Mouse (Mus musculus) T-helper 2 cell (primary cell): ENCODE results near the gene Srd5a3.

ENCODE experiments used
- in situ Hi-C: fragments of 300-600 bp; cut with MboI, MseI; formaldehyde crosslinking; loops from one replicate; pipeline ENCODE4 v1.15.1; 2025; ENCODE audit warnings: high pct_unique_total_duplicates

Gene Srd5a3

DNA sequence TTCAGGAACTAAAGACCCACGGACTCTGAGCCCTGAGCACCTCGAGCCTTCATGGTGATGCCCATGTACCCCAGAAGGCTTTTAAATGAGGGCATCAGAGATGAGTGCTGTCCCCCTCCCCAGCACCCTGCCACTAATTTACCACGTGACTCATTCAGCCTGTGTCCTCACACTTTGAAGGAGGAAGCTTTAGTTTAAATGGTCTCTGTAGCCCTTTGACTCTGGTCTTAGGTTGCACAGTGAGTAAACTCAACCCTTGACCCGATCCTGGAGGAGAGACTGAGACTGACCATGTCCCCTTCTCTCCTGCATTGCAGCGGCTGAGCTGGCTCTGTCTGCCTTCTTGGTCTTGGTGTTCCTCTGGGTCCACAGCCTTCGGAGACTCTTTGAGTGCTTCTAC, 9.4 kb downstream of the Srd5a3 start:
- in situ Hi-C loops, result loop anchor here (10.0 kb wide), 1 partner anchor 1235 kb away; no protein-coding TSS in a partner anchor

DNA sequence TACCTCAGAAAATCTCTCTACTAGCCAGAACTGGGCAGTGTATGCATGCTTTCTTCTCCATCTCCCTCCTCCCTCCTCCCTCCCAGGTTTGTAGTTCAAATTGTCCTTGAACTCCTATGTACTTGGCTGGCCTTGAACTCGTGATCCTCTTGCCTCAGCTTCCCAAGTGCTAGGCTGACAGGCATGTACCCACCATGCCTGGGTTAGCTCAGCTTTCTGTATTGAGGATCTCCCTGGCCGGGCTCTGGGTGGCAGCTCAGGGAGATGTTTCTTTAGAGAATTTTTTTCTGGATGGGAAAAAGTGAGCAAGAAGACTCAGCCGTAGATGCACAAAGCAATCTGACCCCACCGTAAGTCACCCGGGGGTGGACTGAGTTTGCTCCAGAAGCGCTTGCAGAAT, 12.9 kb downstream of the Srd5a3 start:
- in situ Hi-C loops, result no loop called here

DNA sequence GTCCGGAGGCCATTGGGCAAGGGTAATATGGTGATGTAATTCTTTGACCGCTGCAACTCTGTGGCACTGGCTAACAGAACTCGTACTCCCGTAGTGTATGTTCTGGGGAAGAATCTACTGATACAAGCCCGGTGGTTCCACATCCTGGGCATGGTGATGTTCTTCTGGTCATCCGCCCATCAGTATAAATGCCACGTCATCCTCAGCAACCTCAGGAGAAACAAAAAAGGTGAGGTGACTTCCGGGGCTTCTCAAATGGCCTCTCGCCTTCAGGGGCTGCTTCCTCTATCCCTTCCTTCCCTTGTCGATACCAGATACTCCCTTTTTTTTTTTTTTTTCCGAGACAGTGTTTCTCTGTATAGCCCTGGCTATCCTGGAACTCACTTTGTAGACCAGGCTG, 13.4 kb downstream of the Srd5a3 start:
- in situ Hi-C loops, result no loop called here

DNA sequence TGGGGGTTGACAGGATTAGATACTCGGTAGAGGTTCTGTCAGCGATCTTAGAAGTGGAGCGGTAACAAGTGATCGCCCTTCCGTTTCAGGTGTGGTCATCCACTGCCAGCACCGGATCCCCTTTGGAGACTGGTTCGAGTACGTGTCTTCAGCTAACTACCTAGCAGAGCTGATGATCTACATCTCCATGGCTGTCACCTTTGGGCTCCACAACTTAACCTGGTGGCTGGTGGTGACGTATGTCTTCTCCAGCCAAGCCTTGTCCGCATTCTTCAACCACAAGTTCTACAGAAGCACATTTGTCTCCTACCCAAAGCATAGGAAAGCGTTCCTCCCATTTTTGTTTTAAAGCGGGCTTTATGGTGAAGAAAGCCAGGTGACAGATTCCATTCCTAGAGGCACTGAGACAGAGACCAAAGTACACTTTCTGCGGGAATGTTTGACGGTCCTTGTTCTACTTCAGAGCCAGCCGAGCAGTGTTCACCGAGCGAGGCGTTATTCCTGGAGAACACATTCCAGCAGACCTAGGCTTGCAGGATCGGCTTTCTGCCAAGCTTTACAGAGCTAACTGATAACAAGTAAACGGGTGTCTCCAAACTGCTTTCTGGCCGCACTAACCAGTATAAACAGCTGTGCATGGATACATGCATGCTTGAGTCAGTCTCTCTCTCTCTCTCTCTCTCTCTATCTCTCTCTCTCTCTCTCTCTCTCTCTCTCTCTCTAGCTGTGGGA, 14.5 kb downstream of the Srd5a3 start:
- in situ Hi-C loops, result no loop called here

DNA sequence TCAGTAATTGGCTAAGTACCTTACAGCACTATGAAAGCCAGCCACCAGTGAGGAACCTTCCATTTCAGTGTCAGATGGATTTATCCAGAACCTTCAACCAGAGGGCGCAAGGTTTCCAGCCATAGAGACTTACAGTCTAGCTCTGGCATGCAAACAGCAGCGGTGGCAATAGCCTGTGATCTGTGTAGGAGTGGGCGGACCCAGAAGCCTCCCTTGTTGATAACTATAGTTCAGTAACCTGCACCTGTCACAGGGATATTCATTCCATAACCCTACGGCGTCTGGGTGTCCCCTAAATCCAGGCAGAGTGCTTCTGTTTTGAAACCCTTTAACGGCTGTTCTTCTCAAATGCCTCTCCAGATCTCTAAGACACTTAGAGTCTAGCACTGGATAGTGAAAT, 19.5 kb downstream of the Srd5a3 start:
- in situ Hi-C loops, result no loop called here

DNA sequence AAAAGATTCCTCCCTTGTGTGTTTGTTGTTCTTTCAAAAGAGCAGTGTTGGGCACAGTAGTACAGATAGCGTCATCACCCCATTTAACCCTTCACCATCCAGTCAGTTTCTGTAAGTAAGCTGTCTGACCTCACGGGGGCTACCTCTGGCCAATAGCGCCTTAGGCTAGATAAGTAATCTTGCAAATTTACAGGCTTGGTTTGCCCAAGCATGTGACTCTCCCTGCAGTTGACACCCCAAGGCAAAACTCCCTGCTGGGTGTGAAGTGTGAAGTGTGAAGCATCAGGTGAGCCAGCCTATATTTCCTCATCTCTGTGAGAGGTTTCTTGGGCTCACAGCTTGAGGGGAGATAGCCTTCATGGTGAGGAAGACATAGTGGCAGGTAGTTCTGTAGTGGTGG, 20.0 kb downstream of the Srd5a3 start:
- in situ Hi-C loops, result no loop called here

DNA sequence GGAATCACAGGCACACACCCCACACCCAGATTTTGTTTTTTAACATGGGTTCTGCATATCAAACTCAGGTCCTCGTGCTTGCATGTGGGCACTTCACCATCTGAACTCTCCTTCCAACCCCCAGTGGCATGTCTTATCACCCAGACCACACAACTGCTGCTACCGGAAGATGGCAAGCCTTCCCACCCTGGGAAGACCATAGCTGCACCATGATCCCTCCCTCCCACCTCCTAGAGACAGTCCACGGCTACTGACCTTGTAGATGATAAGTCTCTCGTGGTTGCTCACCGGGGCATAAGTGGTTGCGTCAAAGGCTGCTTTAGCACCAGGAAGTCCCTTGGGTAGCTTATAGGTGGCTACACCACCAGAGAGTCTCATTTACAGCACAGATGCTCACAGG, 21.4 kb downstream of the Srd5a3 start:
- in situ Hi-C loops, result no loop called here

DNA sequence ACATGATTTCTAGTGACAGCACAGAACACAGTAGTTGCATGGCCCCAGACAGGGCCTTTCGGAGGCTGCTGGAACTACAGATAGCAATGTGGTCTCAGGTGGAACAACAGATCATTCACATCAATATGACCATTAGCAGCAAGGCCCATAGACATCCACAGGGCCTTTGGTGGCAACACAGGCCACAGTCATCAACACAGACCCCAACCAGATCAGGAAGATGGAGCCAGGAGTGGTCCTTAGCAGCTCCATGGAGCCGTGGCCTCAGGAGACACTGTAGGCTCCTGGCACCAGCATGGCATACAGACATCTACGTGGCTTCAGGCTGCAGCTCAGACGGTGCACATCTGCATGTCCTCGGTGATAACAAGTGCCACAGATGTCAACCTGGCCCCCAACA, 22.9 kb downstream of the Srd5a3 start:
- in situ Hi-C loops, result no loop called here

DNA sequence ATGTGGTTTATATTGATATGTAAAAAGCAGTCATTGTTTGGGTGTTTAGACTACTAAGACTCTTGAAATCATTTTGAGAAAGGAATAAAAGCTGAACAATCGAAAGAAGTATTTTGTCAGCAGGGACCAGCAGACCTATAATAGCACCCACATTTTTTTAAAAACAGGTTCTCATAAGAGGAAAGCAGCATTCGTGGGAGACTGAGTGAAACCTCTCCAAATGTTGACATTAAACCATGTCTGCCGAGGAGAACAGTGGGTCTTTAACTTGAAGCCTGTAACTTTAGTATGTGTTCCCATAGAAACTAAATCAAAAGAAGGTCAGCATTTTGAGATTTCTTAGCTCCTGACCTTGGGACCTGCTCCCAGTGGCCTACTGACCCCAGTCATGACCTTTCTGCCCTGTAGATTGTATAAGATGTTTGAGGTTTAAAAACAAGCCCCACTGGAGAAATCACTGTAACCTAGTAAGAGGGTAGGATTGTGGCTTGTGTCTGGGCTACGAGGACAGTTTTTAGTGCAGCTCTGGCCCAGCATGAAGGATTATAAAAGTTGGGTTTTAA, 23.8 kb downstream of the Srd5a3 start:
- in situ Hi-C loops, result no loop called here

DNA sequence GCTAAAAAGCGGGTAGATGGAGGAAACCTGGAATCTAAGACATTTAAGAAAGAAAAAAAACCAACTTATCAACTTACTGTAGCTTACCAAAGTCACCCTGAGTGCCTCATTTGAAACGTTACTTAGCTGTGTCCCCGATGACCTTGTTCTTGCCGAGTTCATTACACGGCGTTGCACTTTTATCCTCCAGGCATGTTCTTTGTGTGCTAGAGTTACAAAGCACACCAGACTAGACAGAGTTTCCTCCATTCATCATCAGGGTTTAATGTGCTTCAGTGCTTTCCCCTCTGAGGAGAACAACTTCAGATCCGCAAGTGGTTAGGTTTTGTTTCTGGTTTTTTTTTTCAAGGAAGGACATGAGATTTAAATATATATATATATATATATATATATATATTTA, 24.8 kb downstream of the Srd5a3 start:
- in situ Hi-C loops, result no loop called here

DNA sequence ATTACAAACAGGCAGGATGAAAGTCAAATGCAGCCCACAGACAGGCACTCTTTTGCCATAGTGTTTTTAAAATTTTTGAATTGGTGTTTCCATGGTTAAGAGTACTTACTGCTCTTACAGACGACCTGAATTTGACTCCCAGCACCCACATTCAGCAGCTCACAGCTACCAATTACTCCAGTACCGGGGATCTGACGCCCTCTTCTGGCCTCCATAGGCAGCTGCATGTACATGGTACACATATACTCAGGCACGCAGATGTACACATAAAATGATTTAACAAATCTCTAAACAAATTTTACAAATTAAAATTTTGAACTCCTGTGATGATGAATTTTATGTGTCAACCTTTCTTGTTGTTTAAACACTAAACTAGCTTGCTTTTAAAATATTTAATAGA, 30.5 kb downstream of the Srd5a3 start:
- in situ Hi-C loops, result no loop called here

DNA sequence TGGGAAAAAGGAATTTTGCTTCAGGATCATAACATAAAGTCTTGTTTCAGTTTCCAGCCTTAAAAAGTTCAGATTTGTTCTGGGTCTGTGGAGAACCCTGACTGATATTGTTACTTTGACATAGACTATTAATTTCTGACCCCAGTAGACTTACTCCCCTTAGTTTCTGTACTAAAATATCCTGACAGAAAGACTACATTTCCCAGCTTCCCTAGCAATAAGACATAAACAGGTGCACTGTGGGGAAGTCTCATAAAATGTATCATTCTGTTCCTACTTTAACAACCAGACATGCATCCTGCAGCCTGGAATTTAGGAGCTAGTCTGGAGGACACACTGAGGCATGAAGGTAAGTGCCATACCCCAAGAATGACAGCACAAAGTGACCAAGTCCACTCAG, 31.0 kb downstream of the Srd5a3 start:
- in situ Hi-C loops, result no loop called here

DNA sequence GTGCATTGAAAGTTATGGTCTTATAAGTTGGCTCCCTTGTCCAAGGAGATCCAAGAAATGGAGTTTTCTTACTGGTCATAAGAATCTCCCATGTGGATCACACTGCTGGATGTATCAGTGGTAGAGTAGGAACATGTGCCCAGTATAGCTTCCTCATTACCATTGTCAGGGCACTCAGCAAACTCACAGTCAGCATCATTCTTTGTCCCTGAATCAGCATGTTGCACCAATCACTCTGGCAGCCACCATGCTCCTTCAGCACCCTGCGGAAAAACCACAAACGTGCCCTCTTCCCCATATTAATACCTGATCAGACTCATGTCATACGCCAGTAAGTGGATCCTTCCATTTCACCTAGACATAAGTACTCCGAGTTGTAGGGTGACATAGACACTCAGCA, 35.0 kb downstream of the Srd5a3 start:
- in situ Hi-C loops, result no loop called here

DNA sequence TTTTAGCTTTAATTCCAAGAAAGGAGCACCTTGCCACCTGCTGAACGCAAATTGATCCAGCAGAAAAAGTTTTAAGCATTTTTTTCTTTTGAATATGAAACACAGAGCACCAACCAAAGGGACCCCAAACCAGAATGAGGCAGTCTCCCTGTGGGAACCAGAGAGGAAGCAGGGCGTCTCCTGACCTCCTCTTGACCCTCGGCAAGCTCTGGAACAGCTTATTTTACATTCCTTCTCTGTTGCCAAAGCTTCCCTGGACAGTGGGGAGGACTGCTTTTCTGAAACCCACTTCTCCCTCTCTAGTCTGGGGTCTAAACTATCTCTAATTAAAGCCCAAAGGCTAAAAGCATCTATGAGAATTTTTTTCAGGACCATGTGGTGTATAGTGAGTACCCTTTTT, 36.3 kb downstream of the Srd5a3 start:
- in situ Hi-C loops, result no loop called here

DNA sequence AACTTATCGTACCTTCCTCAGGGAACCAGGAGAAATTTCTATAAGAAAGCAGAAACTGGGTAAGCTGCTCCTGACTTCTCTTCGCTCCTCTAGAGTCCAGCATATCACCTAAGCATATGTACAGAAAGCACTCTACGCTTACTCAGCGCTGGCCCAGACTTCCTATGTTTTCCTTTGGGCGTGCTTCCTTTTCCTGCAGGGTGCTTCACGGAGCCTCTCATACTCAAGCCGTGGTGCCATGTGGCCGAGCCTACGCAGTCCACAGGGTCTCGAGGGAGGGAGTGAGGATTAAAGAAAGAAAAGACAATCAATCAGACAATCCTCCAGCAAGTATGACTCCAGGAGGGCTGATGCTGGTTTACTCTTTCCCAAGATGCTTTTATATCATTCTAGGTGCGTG, 36.8 kb downstream of the Srd5a3 start:
- in situ Hi-C loops, result no loop called here

DNA sequence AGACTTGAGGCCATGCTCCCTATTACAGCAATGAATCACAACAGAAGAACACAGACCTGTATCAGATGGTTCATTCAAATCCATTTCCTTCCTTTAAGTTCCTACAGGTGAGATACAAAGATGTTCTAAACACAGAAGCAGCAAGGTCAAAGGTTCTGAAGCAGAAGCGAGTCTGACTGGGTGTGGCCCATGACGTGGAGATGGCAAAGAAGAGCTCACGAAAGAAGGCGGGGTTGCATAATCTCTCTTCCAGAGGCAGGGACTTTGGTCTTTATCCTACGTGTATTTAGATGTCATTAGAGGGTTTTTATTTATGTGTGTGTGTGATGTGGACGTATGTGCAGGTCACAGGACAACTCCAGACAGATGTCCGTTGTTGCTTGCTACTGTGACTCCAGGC, 37.6 kb downstream of the Srd5a3 start:
- in situ Hi-C loops, result no loop called here

DNA sequence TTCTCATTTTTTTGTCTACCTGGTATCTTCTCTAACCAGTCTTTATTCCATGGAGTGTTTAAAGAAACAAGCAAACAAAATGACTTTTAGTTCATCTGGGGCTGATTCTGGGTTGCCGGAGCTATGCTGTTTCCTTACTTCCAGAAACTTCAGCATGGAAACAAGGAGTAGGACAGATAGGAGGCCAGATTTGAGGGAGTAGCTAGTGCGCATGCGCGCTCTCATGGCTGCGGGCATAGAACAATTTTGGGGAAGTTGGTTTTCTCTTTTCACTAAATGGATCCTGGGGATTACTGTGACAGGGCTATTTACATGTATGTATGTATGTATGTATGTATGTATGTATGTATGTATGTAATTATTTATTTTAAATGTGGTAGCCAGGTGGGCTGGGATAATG, 39.1 kb downstream of the Srd5a3 start:
- in situ Hi-C loops, result no loop called here

DNA sequence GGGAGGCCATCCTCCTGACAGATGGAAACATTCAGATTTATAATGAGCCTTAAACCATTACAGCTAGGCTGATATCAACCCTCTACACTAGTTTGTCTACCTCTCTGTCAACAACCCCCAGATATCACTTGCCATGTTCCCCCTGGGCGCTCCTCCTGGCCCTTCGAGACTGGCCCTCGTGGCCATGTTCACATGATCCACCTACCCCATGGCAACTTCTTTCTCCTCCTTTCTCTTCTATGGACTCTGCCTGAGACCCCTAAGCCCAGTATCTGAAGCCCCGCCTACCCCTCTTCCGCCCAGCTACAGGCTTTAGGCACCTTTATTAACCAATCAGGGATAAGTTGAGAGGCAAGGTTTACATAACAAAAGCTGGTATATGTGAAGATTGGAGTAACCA, 39.7 kb downstream of the Srd5a3 start:
- in situ Hi-C loops, result no loop called here

DNA sequence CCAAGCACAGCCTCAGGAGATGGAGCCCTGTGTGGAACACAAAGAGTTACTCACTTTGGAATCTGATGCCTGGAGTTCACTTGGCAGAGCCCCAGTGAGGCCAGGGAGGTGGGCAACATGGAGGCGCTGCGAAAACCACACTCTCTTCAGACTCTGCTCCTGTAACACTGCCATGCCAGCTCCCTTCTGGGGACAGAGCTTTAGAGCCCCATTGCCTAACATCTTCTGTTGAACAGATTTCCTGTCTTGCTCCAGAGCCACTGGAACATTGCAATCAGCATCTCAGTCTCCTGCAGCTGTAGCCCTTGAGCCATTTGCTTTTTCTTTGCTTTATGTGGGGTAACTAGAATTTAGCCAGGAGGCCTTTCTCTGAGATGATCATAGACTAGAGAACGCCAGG, 42.3 kb downstream of the Srd5a3 start:
- in situ Hi-C loops, result no loop called here

DNA sequence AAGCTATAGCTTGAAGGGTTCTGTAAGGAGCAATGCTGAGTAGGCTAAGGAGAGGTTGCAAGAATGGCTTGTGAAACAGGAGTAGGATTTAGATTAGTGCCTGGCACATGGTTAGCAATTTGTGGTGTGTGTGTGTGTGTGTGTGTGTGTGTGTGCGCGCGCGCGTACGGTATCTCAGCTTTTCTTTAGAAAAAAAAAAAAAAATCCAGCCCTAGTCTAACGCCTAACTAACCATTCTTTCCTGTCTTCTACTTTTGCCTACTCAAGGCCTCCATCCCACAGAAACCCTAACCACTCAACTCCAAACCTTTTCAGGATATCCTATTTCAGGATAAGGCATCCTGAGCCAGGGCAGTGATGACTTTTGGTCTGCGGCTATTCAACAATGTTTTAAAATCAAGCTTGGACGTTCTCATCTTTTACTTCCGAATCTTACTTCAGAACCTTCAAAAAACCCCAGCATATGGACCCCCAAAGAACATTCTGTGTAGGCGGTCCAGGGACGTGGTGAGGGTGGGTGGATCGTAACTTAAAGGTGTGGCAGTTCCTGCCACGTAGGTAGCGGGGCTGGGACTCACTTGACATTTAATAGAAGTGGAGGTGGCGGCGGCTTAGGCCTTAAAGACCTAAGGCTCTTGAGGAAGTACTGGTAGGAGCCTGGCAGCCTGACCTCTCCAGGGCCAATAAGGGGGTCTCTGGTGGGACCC, 43.1 kb downstream of the Srd5a3 start:
- in situ Hi-C loops, result no loop called here

DNA sequence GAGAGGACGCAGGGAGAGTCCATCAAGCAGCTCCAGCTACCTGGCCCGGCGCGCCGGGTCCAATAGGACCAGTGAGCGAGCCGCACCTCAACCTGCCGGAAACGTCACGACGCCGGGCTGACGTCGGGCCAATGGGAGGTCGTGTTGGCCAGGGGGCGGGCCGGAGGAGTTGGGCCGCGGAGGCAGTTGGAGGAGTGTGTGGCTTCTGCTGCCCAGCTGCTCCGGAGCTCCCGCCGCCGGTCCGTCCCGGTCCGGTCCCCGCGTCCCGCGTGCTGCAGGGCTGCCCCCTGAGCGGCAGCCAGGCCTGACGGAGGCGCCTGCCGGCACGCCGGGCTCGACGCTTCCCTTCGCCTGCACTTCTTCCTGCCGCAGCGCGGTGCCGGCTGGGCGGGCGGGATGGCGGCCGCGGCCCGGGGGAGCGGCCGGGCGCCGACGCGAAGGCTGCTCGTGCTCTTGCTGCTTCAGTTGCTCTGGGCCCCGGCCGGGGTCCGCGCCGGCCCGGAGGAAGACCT, 43.7 kb downstream of the Srd5a3 start, which contains the start of gene Tmem165:
Tmem165 (plus strand) TSS at position 131 of the 512 bp plus-strand sequence.
- in situ Hi-C loops, result no loop called here

DNA sequence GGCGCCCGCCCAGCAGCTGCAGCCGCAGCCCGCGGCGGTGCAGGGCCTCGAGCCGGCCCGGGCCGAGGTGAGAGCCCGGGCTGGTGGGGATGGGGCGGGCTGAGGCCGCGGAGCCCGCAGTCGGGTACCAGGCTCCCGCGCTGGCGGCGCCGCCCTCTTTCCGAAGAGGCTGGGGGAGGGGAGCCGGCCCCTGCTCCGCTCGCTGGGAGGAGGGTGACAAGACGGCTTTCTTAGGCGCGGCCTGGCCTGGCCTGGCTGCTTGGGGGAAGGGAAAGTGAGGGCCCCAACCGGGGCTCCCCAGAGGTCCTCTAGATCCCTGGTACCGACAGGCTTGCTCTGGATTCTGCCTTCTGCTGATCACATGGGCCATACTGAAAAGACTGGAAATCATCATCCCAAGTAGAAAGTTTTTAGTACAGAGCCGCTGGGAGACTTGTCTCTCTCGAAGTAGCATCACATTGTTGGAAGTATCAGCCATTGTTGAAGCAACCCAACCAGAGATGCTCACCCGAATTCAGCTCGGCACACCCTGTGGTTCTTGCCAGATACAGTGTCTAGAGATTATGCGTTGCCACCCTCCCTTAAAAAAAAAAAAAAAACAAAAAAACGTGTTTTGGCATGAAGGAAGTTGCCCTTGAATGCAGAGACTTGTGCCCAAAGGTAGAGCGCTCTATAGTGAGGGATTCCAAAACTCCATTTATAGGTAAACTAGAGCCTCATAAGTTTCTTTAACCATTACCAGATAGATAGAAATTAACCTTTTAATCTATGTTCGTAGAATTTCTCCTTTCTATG, 44.4 kb downstream of the Srd5a3 start:
- in situ Hi-C loops, result no loop called here
